Mouse (Mus musculus) skeletal muscle tissue, adult 2 months (tissue): Measurements from ENCODE around the gene Actl6b.

Experiments used
- DNase-seq: peaks from one replicate; pipeline ENCODE4 v3.0.0-alpha.2; 2012; ENCODE audit warnings: low read depth, low spot score

The Actl6b gene

GRCm38 (mm10) chr5:137528247-137528968 is 24.9 kb upstream of the Actl6b start:
- no peak for DNase-seq

GRCm38 (mm10) chr5:137529221-137529995 is 23.9 kb upstream of the Actl6b start:
- no peak for DNase-seq

GRCm38 (mm10) chr5:137530075-137530474 is 23.2 kb upstream of the Actl6b start:
- DNase-seq = no peak

GRCm38 (mm10) chr5:137530588-137531413 is 22.5 kb upstream of the Actl6b start:
- peak; percentile 74 for DNase-seq

- DNase-seq = no peak
These were observed 21.7 kb upstream of the Actl6b start for GRCm38 (mm10) chr5:137531414-137532130.

- DNase-seq = no peak
These were observed 21.0 kb upstream of the Actl6b start for GRCm38 (mm10) chr5:137532131-137532807.

GRCm38 (mm10) chr5:137532808-137533116 is 20.6 kb upstream of the Actl6b start:
- DNase-seq = no peak

GRCm38 (mm10) chr5:137533117-137533827 is 20.0 kb upstream of the Actl6b start, which contains the start of the genes Epo and Gnb2:
Epo (minus strand) TSS chr5:137533242.
Gnb2 (minus strand) TSS chr5:137533510.
- DNase-seq = peak; percentile 98

- DNase-seq = no peak
These were observed 18.6 kb upstream of the Actl6b start for GRCm38 (mm10) chr5:137534762-137535161.

GRCm38 (mm10) chr5:137535318-137535717 is 18.0 kb upstream of the Actl6b start:
- no peak for DNase-seq

- no peak for DNase-seq
These were observed 15.9 kb upstream of the Actl6b start for GRCm38 (mm10) chr5:137537461-137537860.

GRCm38 (mm10) chr5:137539291-137539801 is 14.0 kb upstream of the Actl6b start:
- DNase-seq = no peak

- DNase-seq = no peak
These were observed 12.3 kb upstream of the Actl6b start for GRCm38 (mm10) chr5:137540991-137541390.

- DNase-seq = no peak
These were observed 11.4 kb upstream of the Actl6b start for GRCm38 (mm10) chr5:137541768-137542540.

- no peak for DNase-seq
These were observed 8.4 kb upstream of the Actl6b start for GRCm38 (mm10) chr5:137544926-137545325.

- DNase-seq = no peak
These were observed 7.7 kb upstream of the Actl6b start for GRCm38 (mm10) chr5:137545596-137545995.

- DNase-seq = no peak
These were observed 3.5 kb upstream of the Actl6b start for GRCm38 (mm10) chr5:137549840-137550239.

- DNase-seq = no peak
These were observed 2.2 kb upstream of the Actl6b start for GRCm38 (mm10) chr5:137551119-137551518.

GRCm38 (mm10) chr5:137553000-137553399 is 317 bp upstream of the Actl6b start:
- DNase-seq = no peak
